Mouse (Mus musculus): Measurements from ENCODE around the gene Gsg1l. TPM values are rescaled to one million over a fixed set of nuclear protein-coding genes. Genes with fewer than 3 reads are reported as not detected.

The Gsg1l gene
- total and polyA plus RNA-seq, 2 experiments from 2014 or later = 5.7 to 16.6 TPM

DNA sequence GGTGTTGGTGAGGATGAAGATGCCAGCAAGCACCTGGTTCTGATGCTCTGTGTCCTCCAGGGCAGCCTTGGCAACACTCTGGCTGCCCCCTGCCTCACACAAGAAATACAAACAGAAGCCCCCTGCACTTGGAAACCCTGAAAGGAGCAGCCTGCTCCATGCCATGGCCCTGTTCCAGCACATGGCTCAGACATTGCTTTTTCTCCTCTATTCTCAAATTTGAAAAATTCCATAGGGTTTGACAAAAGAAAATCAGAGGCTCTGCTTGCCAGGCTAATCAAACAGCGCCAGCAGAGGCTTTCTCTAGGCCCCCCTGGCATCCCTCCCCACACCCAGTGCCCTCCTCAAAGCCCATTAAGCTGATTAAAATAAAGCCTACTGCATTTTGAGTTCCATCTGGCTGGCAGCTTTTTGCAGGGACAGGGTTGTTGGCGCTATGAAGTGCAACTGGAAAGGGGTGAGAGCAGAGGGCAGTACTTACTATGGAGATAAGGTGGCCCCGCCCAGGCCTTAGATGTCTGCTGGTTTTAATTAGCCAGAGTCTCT lies 253.0 kb downstream of the Gsg1l start:
- Histone ChIP-seq H3K27me3 (ENCODE audit: control insufficient read depth, insufficient read depth, low read length) (no peaks in the 10 kb centered on the region), H3K4me3 (ENCODE audit: low read depth, low read length) (no peak overlapping the region), H3K36me3 (replicated peaks; ENCODE audit: control insufficient read depth, insufficient read depth, low read length) (no peaks in the 10 kb centered on the region), H3K9ac (replicated peaks; ENCODE audit: low read depth, low read length) (no peak overlapping the region), H3K4me2 (ENCODE audit: low read depth, low read length) (peak overlapping the region; percentile 12; the same call in 1 of the 2 replicates), H3K9me3 (replicated peaks; ENCODE audit: control insufficient read depth, low read length) (no peaks in the 10 kb centered on the region), H3K4me1 (ENCODE audit: control insufficient read depth, insufficient read depth) (peaks cover 59% of the 10 kb centered on the region), H3K27ac (ENCODE audit: low read depth) (peak overlapping the region; percentile 71)
- WGBS = 21% methylated on average over 3 of the region's 3 CpGs
- ATAC-seq (ENCODE audit: insufficient read depth, low read depth) = peak; percentile 77
- DNase-seq (ENCODE audit: low spot score) = peak; percentile 82
- TF ChIP-seq EP300 (IDR thresholded peaks at IDR 0.05; ENCODE audit: low read depth) = no peak
- no peak for TF ChIP-seq CTCF (IDR thresholded peaks at IDR 0.05; ENCODE audit: low read depth)

DNA sequence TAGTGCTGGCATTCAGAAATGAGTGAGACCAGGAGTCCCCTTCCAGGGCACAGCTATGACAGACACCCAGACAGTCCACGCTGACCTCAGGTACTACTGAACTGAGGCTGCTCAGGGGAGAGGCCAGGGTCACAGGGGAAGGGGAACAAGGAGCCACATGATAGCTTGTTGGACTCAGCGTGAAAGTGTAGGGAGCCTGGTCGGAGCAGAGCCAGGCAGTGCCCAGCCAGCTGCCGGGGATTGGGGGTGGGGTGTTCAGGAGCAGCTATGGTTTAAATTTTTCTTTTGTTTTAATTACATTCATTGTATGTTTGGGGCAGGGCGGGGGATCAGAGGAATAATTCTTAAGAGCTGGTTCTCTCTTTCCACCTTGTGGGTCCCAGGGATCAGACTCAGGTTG lies 253.7 kb downstream of the Gsg1l start:
- H3K4me3 ChIP-seq (ENCODE audit: low read depth, low read length) = no peak overlapping the region
- no peak overlapping the region for H3K9ac ChIP-seq (replicated peaks; ENCODE audit: low read depth, low read length)
- ATAC-seq (ENCODE audit: insufficient read depth, low read depth) (no peak), DNase-seq (ENCODE audit: low spot score) (no peak)
- H3K27me3 ChIP-seq (ENCODE audit: control insufficient read depth, insufficient read depth, low read length) = no peaks in the 10 kb centered on the region
- H3K4me1 ChIP-seq (ENCODE audit: control insufficient read depth, insufficient read depth) = peaks cover 59% of the 10 kb centered on the region
- no peak for TF ChIP-seq EP300 (IDR thresholded peaks at IDR 0.05; ENCODE audit: low read depth)
- no peak for TF ChIP-seq CTCF (IDR thresholded peaks at IDR 0.05; ENCODE audit: low read depth)
- 60% methylated on average over 5 of the region's 5 CpGs for WGBS
- H3K4me2 ChIP-seq (ENCODE audit: low read depth, low read length) = no peak overlapping the region
- H3K36me3 ChIP-seq (replicated peaks; ENCODE audit: control insufficient read depth, insufficient read depth, low read length) = no peaks in the 10 kb centered on the region
- H3K27ac ChIP-seq (ENCODE audit: low read depth) = peak overlapping the region; percentile 71
- no peaks in the 10 kb centered on the region for H3K9me3 ChIP-seq (replicated peaks; ENCODE audit: control insufficient read depth, low read length)

Other genes with a start within 250 kb of the Gsg1l start
- 52.9 and 78.8 TPM in 2 replicates for gene Xpo6, start 118.1 kb upstream of the Gsg1l start, total RNA-seq (2014; rRNA removed; ENCODE audit: low replicate concordance)
- 12.3 and 14.2 TPM in 2 replicates for gene Xpo6, start 118.1 kb upstream of the Gsg1l start, polyA plus RNA-seq (2015; fragmentation: Nextera tagmentation; extraction: Ambion mirVana)
- 42.0 and 48.9 TPM in 2 replicates for gene Sbk1, start 190.2 kb upstream of the Gsg1l start, total RNA-seq (2014; rRNA removed; ENCODE audit: low replicate concordance)
- 14.9 and 17.4 TPM in 2 replicates for gene Sbk1, start 190.2 kb upstream of the Gsg1l start, polyA plus RNA-seq (2015; fragmentation: Nextera tagmentation; extraction: Ambion mirVana)